Mouse (Mus musculus): ENCODE measurements around the gene Cxcl10.

The Cxcl10 gene

GRCm38 (mm10) chr5:92321631-92322400, 26.9 kb downstream of the Cxcl10 start:
- DNase-seq (ENCODE audit: low spot score in 2 of 2), result no peak

DNA sequence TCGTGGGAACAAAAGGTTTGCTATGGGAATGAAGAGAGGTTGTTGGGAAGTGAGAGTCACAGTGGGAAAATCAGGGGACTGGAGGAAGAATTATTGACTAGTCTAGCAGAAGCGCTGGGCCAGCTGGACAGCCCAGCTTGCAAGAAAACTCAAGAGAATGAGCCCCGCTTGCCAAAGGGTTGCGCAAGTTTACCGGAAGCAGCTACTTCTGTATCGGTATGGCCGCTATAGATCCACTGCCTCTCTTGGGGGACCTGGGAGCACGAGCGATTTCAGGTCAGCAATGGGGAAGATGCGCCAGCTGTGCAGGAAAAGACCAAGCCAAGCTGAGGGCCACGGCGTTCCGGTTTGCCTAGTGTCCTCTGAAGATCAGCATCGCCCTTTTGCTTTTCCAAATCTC, 30.1 kb downstream of the Cxcl10 start:
- no peak for DNase-seq (ENCODE audit: low spot score in 2 of 2)

GRCm38 (mm10) chr5:92318119-92318518, 30.6 kb downstream of the Cxcl10 start:
- DNase-seq (ENCODE audit: low spot score in 2 of 2), result no peak

DNA sequence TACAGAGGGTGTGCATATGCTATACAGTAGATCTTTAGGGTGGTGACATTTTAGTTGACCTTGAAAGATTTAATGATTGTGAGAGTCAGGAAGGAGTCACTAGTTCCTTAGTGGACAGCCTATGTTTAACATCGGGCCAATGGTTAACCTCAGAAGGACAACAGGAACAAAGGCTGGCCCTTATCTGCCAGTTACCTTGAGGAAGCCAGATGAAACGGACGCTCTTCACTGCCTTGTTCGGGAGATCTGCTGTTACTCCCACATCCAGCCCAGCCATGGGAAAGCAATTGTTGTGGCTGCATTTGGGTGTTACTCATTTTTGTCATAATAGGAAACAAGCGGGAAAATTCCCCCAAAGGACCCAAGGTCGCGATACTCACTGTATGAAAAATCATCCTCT, 34.9 kb downstream of the Cxcl10 start:
- no peak for DNase-seq (ENCODE audit: low spot score in 2 of 2)

GRCm38 (mm10) chr5:92312046-92312715, 36.5 kb downstream of the Cxcl10 start:
- peak; percentile 67 to 87 for DNase-seq (ENCODE audit: low spot score in 2 of 2)

DNA sequence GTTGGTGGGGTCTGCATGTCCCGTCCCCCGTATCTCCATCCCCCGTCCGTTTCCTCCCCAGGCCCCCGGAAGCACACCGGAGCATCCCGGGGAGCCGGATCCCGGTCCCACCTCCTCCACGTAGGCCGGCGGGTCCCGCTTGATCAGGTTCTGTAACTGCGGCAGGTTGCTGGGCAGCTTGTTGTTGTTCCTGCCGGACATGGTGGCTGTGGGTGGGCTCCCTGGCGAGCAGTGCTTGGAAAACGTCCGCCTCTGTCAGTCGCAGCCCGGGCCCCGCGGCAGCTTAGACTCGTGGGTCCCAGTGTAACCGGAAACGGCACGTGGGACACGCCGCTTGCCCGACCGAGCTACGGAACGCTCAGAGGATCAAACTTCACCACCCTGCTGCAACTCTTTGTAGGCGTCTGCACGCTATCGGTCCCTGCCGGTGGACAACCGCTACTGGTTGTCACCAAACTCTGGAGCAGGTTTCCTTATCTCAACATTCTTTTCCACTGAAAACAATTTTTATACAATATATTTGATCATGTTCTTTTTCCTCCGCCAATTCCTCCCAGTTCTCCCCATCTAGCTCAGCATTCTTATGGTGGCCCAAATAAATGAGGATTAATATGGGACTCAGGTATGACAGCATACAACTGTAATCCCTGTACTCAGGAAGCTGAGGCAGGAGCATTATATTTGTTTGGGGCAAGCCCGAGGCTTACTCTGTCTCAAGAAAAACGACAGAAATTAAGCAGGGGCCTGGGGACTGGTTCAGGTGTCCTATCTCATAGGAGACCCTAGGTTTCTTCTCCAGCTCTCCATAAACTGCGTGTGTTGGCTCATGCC, 38.8 kb downstream of the Cxcl10 start, which contains the start of gene Sdad1:
TSS of gene Sdad1 (minus strand) at position 799 of the 831 bp plus-strand sequence.
- peak; percentile 93 to 94 for DNase-seq (ENCODE audit: low spot score in 2 of 2)

GRCm38 (mm10) chr5:92304291-92304690, 44.4 kb downstream of the Cxcl10 start:
- DNase-seq (ENCODE audit: low spot score in 2 of 2), result no peak

GRCm38 (mm10) chr5:92302149-92302840, 46.4 kb downstream of the Cxcl10 start:
- DNase-seq (ENCODE audit: low spot score in 2 of 2), result peak in 1 of 2 experiments; percentile 36
